ENCODE assay signal across 10 mouse cellular contexts in the genomic region with DNA sequence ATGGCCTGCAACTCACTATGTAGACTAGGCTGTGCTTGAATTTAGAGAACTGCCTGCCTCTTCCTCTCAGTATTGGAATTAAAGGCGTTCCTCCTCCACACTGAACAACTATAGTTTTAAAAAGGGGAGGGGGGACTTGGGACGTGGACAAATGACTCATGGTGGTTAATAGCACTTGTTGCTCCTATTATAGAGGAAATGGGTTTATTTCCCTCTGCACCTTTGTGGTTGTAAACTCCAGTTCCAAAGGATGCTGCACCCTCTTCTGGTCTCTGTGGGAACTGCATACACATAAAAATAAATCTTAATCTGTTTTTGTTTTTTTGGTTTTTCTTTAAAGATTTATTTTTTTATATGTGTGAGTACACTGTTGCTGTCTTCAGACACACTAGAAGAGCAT. TPM values are rescaled to one million over a fixed set of nuclear protein-coding genes. Genes with fewer than 3 reads are reported as not detected.
DNase-seq lines count a peak whose midpoint lies in the region; ATAC-seq and TF ChIP-seq lines count a peak whose summit lies in the region.
"Had no signal": no experiment of that assay in that cellular context is flagged by ENCODE, and none has a peak within 500 bp of the region (broad histone marks: within the 10 kb centered on the region; RNA-seq: fewer than 3 reads in every experiment).

No protein-coding gene starts in this region.

- ATAC-seq in monocyte, adult 5-6 weeks (replicated peaks; ENCODE audit: insufficient number of reproducible peaks, low FRiP score, low TSS enrichment, poor library complexity, severe bottlenecking) = peak; percentile 24
- ATAC-seq: forebrain, embryonic 13.5 days had no signal

- DNase-seq in adrenal gland, postnatal 14 days = peak; percentile 34
- DNase-seq in adrenal gland, adult 2 months = no peak
- no peak for DNase-seq in left cerebral cortex, adult 2 months (ENCODE audit: extremely low spot score in 1 of 2, low spot score in 2 of 2)
- DNase-seq in left cerebral cortex, postnatal 36 days (ENCODE audit: low spot score in 2 of 2) = no peak
- DNase-seq in c-Kit-positive CD71-negative TER-119-negative erythroid progenitor cells, embryonic 14.5 days (ENCODE audit: low read depth) = peak; percentile 55
- DNase-seq in yolk sac, embryonic 10.5 days (ENCODE audit: low spot score) = no peak
- DNase-seq in frontal cortex, postnatal 36 days (ENCODE audit: low spot score in 2 of 2) = no peak

- intact Hi-C loops in left cerebral cortex, adult 2 months (cut with DNase I) = loop anchor here (1.0 kb wide), 1 partner anchor 87 kb away; no protein-coding TSS in a partner anchor
- intact Hi-C loops in left cerebral cortex, postnatal 36 days (cut with DNase I) = loop anchor here (1.0 kb wide), 1 partner anchor 87 kb away; no protein-coding TSS in a partner anchor

- TF ChIP-seq CTCF in left cerebral cortex, adult 2 months (IDR thresholded peaks at IDR 0.05) = peak; percentile 84

- no peak overlapping the region for H3K4me3 ChIP-seq in left cerebral cortex, adult 2 months
- H3K4me3 ChIP-seq: forebrain, embryonic 13.5 days; limb, embryonic 12.5 days had no signal

- H3K27ac ChIP-seq in left cerebral cortex, adult 2 months = no peak overlapping the region
- H3K27ac ChIP-seq: forebrain, embryonic 13.5 days; limb, embryonic 12.5 days had no signal

RNA-seq across cellular contexts. Expression of gene Nadk, which starts 6.0 kb away (rescaled TPM):
- total RNA-seq in adrenal gland, postnatal 14 days (2021) = 206 and 214 TPM in 2 replicates
- 100 to 1,000 TPM; 184 to 322 TPM for total RNA-seq in adrenal gland, adult 2 months (2021)
- polyA plus RNA-seq in adrenal gland, adult 2 months (2012; rRNA removed) = 297 and 390 TPM in 2 replicates
- total RNA-seq in left cerebral cortex, adult 2 months (2021) = 10 to 100 TPM; 55.9 to 58.2 TPM
- total RNA-seq in left cerebral cortex, postnatal 36 days (2021) = 10 to 100 TPM; 56.0 to 59.6 TPM
- total RNA-seq in monocyte, adult 5-6 weeks (2017) = 392 to 513 TPM (median 506 TPM) in 3 replicates

RNA-seq across cellular contexts. Expression of gene Slc35e2, which starts 33.0 kb away (rescaled TPM):
- 25.8 and 30.1 TPM in 2 replicates for total RNA-seq in adrenal gland, postnatal 14 days (2021)
- 10 to 100 TPM; 33.6 to 35.9 TPM for total RNA-seq in adrenal gland, adult 2 months (2021)
- 17.5 and 29.6 TPM in 2 replicates for polyA plus RNA-seq in adrenal gland, adult 2 months (2012; rRNA removed)
- 10 to 100 TPM; 47.3 to 50.5 TPM for total RNA-seq in left cerebral cortex, adult 2 months (2021)
- 10 to 100 TPM; 49.6 to 52.6 TPM for total RNA-seq in left cerebral cortex, postnatal 36 days (2021)
- 6.5 to 13.6 TPM (median 9.2 TPM) in 3 replicates for total RNA-seq in monocyte, adult 5-6 weeks (2017)

RNA-seq across cellular contexts. Expression of gene Cdk11b, which starts 56.5 kb away (rescaled TPM):
- total RNA-seq in adrenal gland, postnatal 14 days (2021) = 56.4 and 59.3 TPM in 2 replicates
- 10 to 100 TPM; 41.6 to 46.7 TPM for total RNA-seq in adrenal gland, adult 2 months (2021)
- polyA plus RNA-seq in adrenal gland, adult 2 months (2012; rRNA removed) = 11.9 and 18.9 TPM in 2 replicates
- 10 to 100 TPM; 46.8 to 56.0 TPM for total RNA-seq in left cerebral cortex, adult 2 months (2021)
- total RNA-seq in left cerebral cortex, postnatal 36 days (2021) = 10 to 100 TPM; 44.0 to 53.0 TPM
- 145 to 205 TPM (median 169 TPM) in 3 replicates for total RNA-seq in monocyte, adult 5-6 weeks (2017)

Comparison
In these comparisons a context has a peak if more than half of its experiments do, and no peak if none do; other contexts are left out.
1. DNase-seq: peak in adrenal gland, postnatal 14 days (single experiment) and c-Kit-positive CD71-negative TER-119-negative erythroid progenitor cells, embryonic 14.5 days (single experiment); none in adrenal gland, adult 2 months (single experiment), left cerebral cortex, adult 2 months (0 of 2), left cerebral cortex, postnatal 36 days (0 of 2), yolk sac, embryonic 10.5 days (single experiment) and frontal cortex, postnatal 36 days (0 of 2).